Mouse (Mus musculus) olfactory bulb, adult 2 months (tissue): ENCODE data around the gene Cfap161. TPM values are rescaled to one million over a fixed set of nuclear protein-coding genes. Genes with fewer than 3 reads are reported as not detected.

Experiments used
- H3K27ac ChIP-seq: fragments of 200-500 bp; 2 replicates; pipeline ENCODE4 v1.5.1; 2012; ENCODE audit warnings: low read depth, low read length; ENCODE audit not compliant: insufficient read depth
- H3K4me1 ChIP-seq: fragments of 200-500 bp; 2 replicates; pipeline ENCODE4 v1.6.1; 2012; ENCODE audit warnings: low read length; ENCODE audit not compliant: control insufficient read depth, insufficient read depth
- H3K4me3 ChIP-seq: fragments of 200-500 bp; 2 replicates; pipeline ENCODE4 v1.5.1; 2012; ENCODE audit warnings: mild to moderate bottlenecking, low read depth, low read length, moderate library complexity; ENCODE audit not compliant: insufficient read depth
- CTCF ChIP-seq: fragments of 200-500 bp; IDR thresholded peaks from 2 replicates; pipeline ENCODE4 v1.5.1; 2012; ENCODE audit warnings: low read depth, mild to moderate bottlenecking, low read length, moderate library complexity; ENCODE audit not compliant: insufficient read depth
- POLR2A ChIP-seq: fragments of 200-500 bp; IDR thresholded peaks from 2 replicates; pipeline ENCODE4 v1.6.1; 2012; ENCODE audit warnings: mild to moderate bottlenecking, low read depth, low read length, moderate library complexity; ENCODE audit not compliant: insufficient read depth
- WGBS: fragments of 180-500 bp; shearing (Covaris S2); methylation state at CpG from one replicate; pipeline ENCODE4 v1.1.7; 2018; 5-methylcytosine and 5-hydroxymethylcytosine counted together
- polyA plus RNA-seq: library from polyadenylated mRNA; stranded (reverse); fragments of >200 nt; gene quantifications from 2 replicates; pipeline ENCODE4 v1.2.4, GENCODE M21; 2012; ENCODE audit warnings: low replicate concordance; ENCODE audit not compliant: missing spikeins, insufficient read depth, insufficient read length

Gene Cfap161
- polyA plus RNA-seq, 1 experiment: not detected

- Histone ChIP-seq H3K4me3 (no peak overlapping the region), H3K4me1 (no peaks in the 10 kb centered on the region), H3K27ac (no peak overlapping the region)
- WGBS: 95% methylated on average over 5 of the region's 5 CpGs
- TF ChIP-seq CTCF: no peak
- no peak for TF ChIP-seq POLR2A
Measured at GRCm38 (mm10) chr7:83816886-83817285, 22.2 kb upstream of the Cfap161 start.

GRCm38 (mm10) chr7:83815646-83816045 is 21.0 kb upstream of the Cfap161 start:
- WGBS: 64% methylated on average over 1 of the region's 1 CpGs
- Histone ChIP-seq H3K4me1 (no peaks in the 10 kb centered on the region), H3K27ac (no peak overlapping the region), H3K4me3 (no peak overlapping the region)
- TF ChIP-seq POLR2A: no peak
- TF ChIP-seq CTCF: no peak

DNA sequence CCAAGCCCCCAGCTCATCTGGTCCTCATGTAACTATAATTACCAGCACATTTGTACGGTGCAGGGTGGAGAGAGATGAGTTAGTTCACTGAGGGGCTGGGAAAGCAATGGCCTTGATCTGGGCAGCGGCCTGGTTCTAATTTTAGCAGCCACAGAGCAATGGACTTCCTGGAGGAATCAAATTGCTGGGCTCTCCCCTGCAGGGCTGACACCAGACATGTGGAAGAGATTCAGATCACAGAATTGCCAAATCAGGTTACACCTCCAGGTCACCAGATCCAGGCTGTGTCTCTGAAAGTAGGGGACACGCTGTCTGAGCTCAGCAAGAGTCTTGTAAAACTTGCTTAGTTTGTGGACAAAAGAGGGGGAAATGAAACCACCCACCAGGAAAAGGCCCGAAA is 19.3 kb upstream of the Cfap161 start:
- H3K4me1 ChIP-seq: peaks cover 10% of the 10 kb centered on the region
- H3K27ac ChIP-seq: no peak overlapping the region
- TF ChIP-seq POLR2A (no peak), CTCF (no peak)
- WGBS: 41% methylated on average over 4 of the region's 4 CpGs
- H3K4me3 ChIP-seq: no peak overlapping the region

DNA sequence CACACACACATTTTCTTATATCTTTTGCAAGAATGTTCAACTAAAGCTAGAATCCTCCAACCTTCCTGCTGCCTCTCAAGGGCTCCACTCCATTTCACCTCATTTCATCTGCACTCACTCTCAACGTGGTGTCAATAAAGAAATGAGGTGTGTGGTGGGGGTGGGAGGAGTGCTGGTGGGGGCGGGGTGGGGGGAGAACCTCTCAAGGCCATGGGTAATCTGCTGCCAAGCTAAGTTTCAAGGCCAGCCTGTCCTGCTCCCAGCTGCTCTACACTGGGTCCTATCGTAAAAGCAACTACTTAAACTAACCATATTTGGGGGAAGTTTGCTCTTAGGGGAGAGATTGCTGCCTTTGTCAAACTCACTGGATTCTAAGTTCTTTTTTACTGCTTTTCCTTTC is 18.8 kb upstream of the Cfap161 start:
- Histone ChIP-seq H3K27ac (no peak overlapping the region), H3K4me3 (no peak overlapping the region), H3K4me1 (peaks cover 10% of the 10 kb centered on the region)
- 44% methylated on average over 3 of the region's 3 CpGs for WGBS
- TF ChIP-seq POLR2A (no peak), CTCF (no peak)

- TF ChIP-seq POLR2A (no peak), CTCF (no peak)
- H3K4me3 ChIP-seq: no peak overlapping the region
- no peak overlapping the region for H3K27ac ChIP-seq
- 98% methylated on average over 6 of the region's 6 CpGs for WGBS
- peaks cover 10% of the 10 kb centered on the region for H3K4me1 ChIP-seq
Measured at GRCm38 (mm10) chr7:83813016-83813415, 18.3 kb upstream of the Cfap161 start.

- peaks cover 10% of the 10 kb centered on the region for H3K4me1 ChIP-seq
- H3K27ac ChIP-seq: no peak overlapping the region
- TF ChIP-seq POLR2A (no peak), CTCF (no peak)
- 90% methylated on average over 10 of the region's 10 CpGs for WGBS
- H3K4me3 ChIP-seq: no peak overlapping the region
Measured at GRCm38 (mm10) chr7:83812581-83812980, 17.9 kb upstream of the Cfap161 start.

GRCm38 (mm10) chr7:83811916-83812315 is 17.2 kb upstream of the Cfap161 start:
- Histone ChIP-seq H3K27ac (no peak overlapping the region), H3K4me1 (peaks cover 10% of the 10 kb centered on the region), H3K4me3 (no peak overlapping the region)
- WGBS: 87% methylated on average over 8 of the region's 8 CpGs
- TF ChIP-seq POLR2A (no peak), CTCF (no peak)

DNA sequence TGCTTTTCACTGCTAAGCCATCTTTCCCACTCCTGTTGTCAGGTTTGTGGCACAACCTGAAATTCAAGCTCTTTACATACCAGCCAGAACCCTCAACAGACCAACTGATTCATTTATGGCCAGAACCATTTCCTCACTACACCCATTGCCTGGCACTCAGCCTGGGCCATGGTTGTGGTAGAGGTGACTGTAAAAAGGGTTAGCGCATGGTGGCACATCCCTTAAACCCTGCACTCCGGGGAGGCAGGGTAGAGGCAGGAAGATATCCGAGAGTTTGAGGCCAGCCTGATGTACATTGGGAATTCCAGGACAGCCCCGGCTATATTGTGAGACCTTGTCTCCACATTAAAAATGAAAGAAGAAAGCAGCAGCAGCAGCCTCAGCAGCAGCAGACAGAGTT is 16.8 kb upstream of the Cfap161 start:
- TF ChIP-seq CTCF (no peak), POLR2A (no peak)
- Histone ChIP-seq H3K27ac (no peak overlapping the region), H3K4me1 (peaks cover 10% of the 10 kb centered on the region), H3K4me3 (no peak overlapping the region)
- WGBS: 94% methylated on average over 4 of the region's 4 CpGs

DNA sequence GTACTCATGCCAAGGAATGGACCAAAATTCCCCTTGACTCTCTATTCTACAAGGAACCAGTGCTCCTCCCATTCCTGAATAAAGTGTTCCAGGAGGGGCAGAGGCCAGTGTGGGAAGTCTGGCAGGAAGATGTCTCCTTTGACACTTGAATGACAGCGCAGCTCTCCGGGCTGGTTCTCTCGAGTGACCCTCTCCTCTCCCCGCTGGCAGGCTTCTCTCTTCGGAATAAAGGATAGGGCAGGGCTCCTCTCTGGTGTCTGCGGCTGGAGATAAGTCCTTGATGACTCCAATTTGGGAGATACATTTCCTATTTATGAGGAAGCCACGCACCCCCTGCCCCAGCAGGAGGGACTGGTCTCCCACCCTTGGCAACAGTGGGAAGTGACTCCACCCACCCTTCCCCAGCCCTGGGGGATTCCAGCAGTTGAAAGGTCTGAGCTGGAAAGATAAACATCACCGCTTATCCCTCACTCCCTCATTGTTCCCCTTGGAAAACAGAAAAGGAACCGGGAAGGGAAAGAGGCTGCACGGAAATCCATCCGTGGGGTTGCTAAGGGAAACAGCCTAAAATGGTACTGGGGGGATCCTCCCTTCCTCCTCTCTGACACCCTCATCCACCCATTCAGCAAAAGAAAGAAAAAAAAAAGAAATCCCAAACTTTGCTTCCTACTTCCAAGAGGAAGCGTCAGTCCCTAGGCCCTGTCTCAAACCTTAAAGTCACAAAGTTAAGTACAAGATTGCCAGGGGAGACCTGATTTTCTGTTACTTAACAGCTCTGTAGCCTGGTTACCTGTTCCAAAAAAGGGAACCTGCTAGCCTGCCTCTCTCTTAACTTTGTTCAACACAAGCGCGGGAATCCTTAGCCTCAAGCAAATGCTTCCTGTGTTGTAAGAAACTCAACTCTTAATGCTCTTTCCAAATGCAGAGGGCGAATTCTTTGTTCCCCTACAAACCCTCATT is 15.7 kb upstream of the Cfap161 start:
- Histone ChIP-seq H3K4me3 (no peak overlapping the region), H3K4me1 (peaks cover 10% of the 10 kb centered on the region), H3K27ac (no peak overlapping the region)
- WGBS: 31% methylated on average over 15 of the region's 15 CpGs
- TF ChIP-seq POLR2A: no peak
- no peak for TF ChIP-seq CTCF
